Mouse (Mus musculus) hindbrain, embryonic 16.5 days (tissue): ENCODE results near the gene Flnb. TPM values are rescaled to one million over a fixed set of nuclear protein-coding genes. Genes with fewer than 3 reads are reported as not detected.
A peak's percentile ranks its signal among the peaks of the same experiment; 100 is the strongest.

Experiments
- ATAC-seq: fragments of 200-750 bp; cut with Nextera tagmentation; 2 replicates; pipeline ENCODE4 v1.8.0; 2017; ENCODE audit warnings: moderate TSS enrichment, moderate library complexity
- H3K27ac ChIP-seq: fragments of 300-500 bp; sonication (generic); 2 replicates; pipeline ENCODE4 v1.5.1; 2014; ENCODE audit warnings: low read depth, mild to moderate bottlenecking, control low read depth, low read length, moderate library complexity
- H3K27me3 ChIP-seq: fragments of 300-500 bp; sonication (generic); replicated peaks from 2 replicates; pipeline ENCODE4 v1.6.1; 2014; ENCODE audit warnings: low read length; ENCODE audit not compliant: control insufficient read depth, insufficient read depth
- H3K36me3 ChIP-seq: fragments of 300-500 bp; sonication (generic); 2 replicates; pipeline ENCODE4 v1.6.1; 2014; ENCODE audit warnings: mild to moderate bottlenecking, low read length, moderate library complexity, mixed read lengths; ENCODE audit not compliant: control insufficient read depth, insufficient read depth
- H3K4me1 ChIP-seq: fragments of 300-500 bp; sonication (generic); 2 replicates; pipeline ENCODE4 v1.6.1; 2014; ENCODE audit warnings: low read depth, low read length; ENCODE audit not compliant: control insufficient read depth, insufficient read depth
- H3K4me2 ChIP-seq: fragments of 300-500 bp; sonication (generic); 2 replicates; pipeline ENCODE4 v1.6.1; 2014; ENCODE audit warnings: mild to moderate bottlenecking, low read length, control low read depth, moderate library complexity
- H3K4me3 ChIP-seq: fragments of 300-500 bp; sonication (generic); 2 replicates; pipeline ENCODE4 v1.5.1; 2014; ENCODE audit warnings: mild to moderate bottlenecking, low read length, control low read depth, moderate library complexity
- H3K9ac ChIP-seq: fragments of 300-500 bp; sonication (generic); 2 replicates; pipeline ENCODE4 v1.6.1; 2014; ENCODE audit warnings: low read depth, mild to moderate bottlenecking, control low read depth, low read length, moderate library complexity
- H3K9me3 ChIP-seq: fragments of 300-500 bp; sonication (generic); 2 replicates; pipeline ENCODE4 v1.6.1; 2014; ENCODE audit warnings: mild to moderate bottlenecking, low read length, moderate library complexity; ENCODE audit not compliant: control insufficient read depth
- WGBS: fragments of 180-500 bp; shearing (Covaris S2); extraction: QIAGEN DNeasy Blood & Tissue Kit; methylation state at CpG from one replicate; pipeline ENCODE4 v1.1.7; 2014; 5-methylcytosine and 5-hydroxymethylcytosine counted together
- polyA plus RNA-seq: library from polyadenylated mRNA; unstranded; fragments of >200 nt; fragmentation: Nextera tagmentation; extraction: Ambion mirVana; gene quantifications from 2 replicates; pipeline ENCODE4 v1.2.1, GENCODE M21; 2015

Flnb gene
- polyA plus RNA-seq, 1 experiment from 2014 or later = 6.3 TPM

GRCm38 (mm10) chr14:7974643-7975042, 156.9 kb downstream of the Flnb start:
- Histone ChIP-seq H3K4me1 (no peaks in the 10 kb centered on the region), H3K36me3 (no peaks in the 10 kb centered on the region), H3K9me3 (no peaks in the 10 kb centered on the region), H3K4me3 (no peak overlapping the region), H3K27me3 (no peaks in the 10 kb centered on the region), H3K4me2 (no peak overlapping the region), H3K27ac (no peak overlapping the region), H3K9ac (no peak overlapping the region)
- 94% methylated on average over 1 of the region's 1 CpGs for WGBS
- no peak for ATAC-seq

- 81% methylated on average over 6 of the region's 6 CpGs for WGBS
- H3K36me3 ChIP-seq = no peaks in the 10 kb centered on the region
- ATAC-seq = no peak
Measured at GRCm38 (mm10) chr14:7975177-7975576, 157.4 kb downstream of the Flnb start.

GRCm38 (mm10) chr14:7977471-7977870, 159.7 kb downstream of the Flnb start:
- 94% methylated on average over 1 of the region's 1 CpGs for WGBS
- ATAC-seq = no peak

More at GRCm38 (mm10) chr14:7975177-7975576, 157.4 kb downstream of the Flnb start:
- Histone ChIP-seq H3K4me2 (no peak overlapping the region), H3K9ac (no peak overlapping the region), H3K27ac (no peak overlapping the region), H3K4me3 (no peak overlapping the region), H3K9me3 (no peaks in the 10 kb centered on the region), H3K4me1 (no peaks in the 10 kb centered on the region), H3K27me3 (no peaks in the 10 kb centered on the region)

DNA sequence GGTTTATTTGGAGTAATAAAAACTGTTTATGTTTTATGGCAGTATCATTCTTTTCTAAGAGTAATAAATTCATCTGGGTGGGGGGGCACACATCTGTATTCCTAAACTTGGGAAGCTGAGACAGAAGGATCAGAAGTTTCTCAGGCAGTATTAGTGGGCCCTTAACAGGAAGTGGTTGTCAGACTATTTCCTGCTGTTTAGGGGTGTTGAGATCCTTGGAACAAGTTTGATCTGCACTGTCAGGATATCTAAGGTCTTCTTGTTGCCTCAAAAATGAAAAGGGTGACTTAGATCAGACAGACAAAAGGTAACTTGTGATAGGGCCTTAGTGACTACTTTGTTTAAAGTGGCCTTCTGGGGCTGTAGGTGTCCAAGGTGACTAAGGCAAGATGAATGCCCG, 160.4 kb downstream of the Flnb start:
- Histone ChIP-seq H3K4me1 (no peaks in the 10 kb centered on the region), H3K9me3 (no peaks in the 10 kb centered on the region), H3K27me3 (no peaks in the 10 kb centered on the region), H3K27ac (no peak overlapping the region), H3K9ac (no peak overlapping the region), H3K36me3 (no peaks in the 10 kb centered on the region), H3K4me2 (no peak overlapping the region), H3K4me3 (no peak overlapping the region)
- 80% methylated on average over 1 of the region's 1 CpGs for WGBS
- ATAC-seq = no peak

More at GRCm38 (mm10) chr14:7977471-7977870, 159.7 kb downstream of the Flnb start:
- Histone ChIP-seq H3K36me3 (no peaks in the 10 kb centered on the region), H3K27ac (no peak overlapping the region), H3K9ac (no peak overlapping the region), H3K4me3 (no peak overlapping the region), H3K27me3 (no peaks in the 10 kb centered on the region), H3K4me1 (no peaks in the 10 kb centered on the region), H3K9me3 (no peaks in the 10 kb centered on the region), H3K4me2 (no peak overlapping the region)

DNA sequence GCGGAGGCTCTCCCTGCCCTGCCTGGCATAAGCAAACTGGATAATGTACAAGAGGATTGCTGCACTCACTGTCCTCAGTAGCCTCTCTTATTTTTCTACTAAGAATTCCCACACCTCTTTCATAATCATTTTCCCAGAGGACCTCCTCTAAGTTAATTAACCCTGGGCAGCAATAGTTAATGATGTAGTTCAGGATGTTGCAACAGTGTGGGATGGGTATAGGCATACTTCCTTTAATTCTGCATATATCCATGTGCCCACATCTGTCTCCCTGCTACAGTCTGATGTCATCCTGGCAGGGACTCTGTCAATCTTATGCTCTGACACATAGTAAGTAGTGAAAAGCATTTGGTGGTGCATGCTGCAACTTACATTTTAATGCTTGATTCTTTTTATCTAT, 163.5 kb downstream of the Flnb start:
- Histone ChIP-seq H3K9ac (no peak overlapping the region), H3K36me3 (no peaks in the 10 kb centered on the region), H3K4me1 (no peaks in the 10 kb centered on the region), H3K4me2 (no peak overlapping the region), H3K27me3 (no peaks in the 10 kb centered on the region), H3K4me3 (no peak overlapping the region), H3K27ac (no peak overlapping the region), H3K9me3 (no peaks in the 10 kb centered on the region)
- WGBS = 100% methylated on average over 1 of the region's 1 CpGs
- ATAC-seq = no peak

DNA sequence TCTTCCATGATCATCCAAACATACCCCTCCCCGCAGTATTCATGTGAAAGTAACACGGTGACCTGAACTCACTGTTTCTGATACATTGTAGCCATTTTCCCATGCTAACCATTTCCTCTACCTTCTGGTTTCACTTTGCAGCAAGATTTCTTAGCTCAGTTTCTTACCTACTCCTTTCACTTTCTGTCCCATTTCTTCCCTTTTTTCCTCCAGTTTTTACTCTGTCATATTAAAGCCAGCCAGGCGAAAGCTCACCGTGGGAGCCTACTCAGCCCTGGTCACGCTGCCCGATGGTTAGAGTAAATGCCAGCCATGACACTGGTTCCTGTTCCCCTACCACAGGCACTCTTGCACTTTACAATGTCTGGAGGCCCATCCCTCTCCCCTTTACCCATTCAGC, 169.2 kb downstream of the Flnb start:
- Histone ChIP-seq H3K36me3 (no peaks in the 10 kb centered on the region), H3K9ac (no peak overlapping the region), H3K9me3 (no peaks in the 10 kb centered on the region), H3K4me2 (no peak overlapping the region), H3K27me3 (no peaks in the 10 kb centered on the region), H3K4me3 (no peak overlapping the region), H3K27ac (no peak overlapping the region), H3K4me1 (no peaks in the 10 kb centered on the region)
- no peak for ATAC-seq
- WGBS = 96% methylated on average over 6 of the region's 6 CpGs

DNA sequence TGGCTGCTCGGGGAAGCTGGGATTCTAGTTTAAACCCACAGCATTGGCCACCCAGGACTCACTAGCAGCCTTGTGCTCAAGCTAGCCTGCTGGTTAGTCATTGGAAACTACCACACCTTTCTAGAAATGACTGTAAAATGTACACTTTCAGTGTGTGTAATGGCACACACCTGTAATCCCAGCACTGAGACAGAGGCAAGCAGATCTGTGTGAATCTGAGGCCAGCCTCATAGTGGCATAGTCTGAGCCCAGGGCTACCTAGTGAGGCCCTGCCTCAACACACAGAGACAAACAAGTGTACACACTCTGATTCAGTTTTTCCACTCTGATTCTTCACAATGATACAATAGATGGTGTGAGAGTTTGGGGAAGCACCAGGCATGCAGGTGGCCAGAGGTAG, 171.6 kb downstream of the Flnb start:
- Histone ChIP-seq H3K36me3 (no peaks in the 10 kb centered on the region), H3K27me3 (no peaks in the 10 kb centered on the region), H3K27ac (no peak overlapping the region), H3K4me1 (no peaks in the 10 kb centered on the region), H3K4me3 (no peak overlapping the region), H3K4me2 (no peak overlapping the region), H3K9ac (no peak overlapping the region), H3K9me3 (no peaks in the 10 kb centered on the region)
- no peak for ATAC-seq
- WGBS = 50% methylated on average over 1 of the region's 1 CpGs

GRCm38 (mm10) chr14:7989961-7990360, 172.2 kb downstream of the Flnb start:
- Histone ChIP-seq H3K27me3 (no peaks in the 10 kb centered on the region), H3K27ac (no peak overlapping the region), H3K4me2 (no peak overlapping the region), H3K9ac (no peak overlapping the region), H3K36me3 (no peaks in the 10 kb centered on the region), H3K9me3 (no peaks in the 10 kb centered on the region), H3K4me1 (no peaks in the 10 kb centered on the region), H3K4me3 (no peak overlapping the region)
- 83% methylated on average over 3 of the region's 3 CpGs for WGBS
- ATAC-seq = no peak

GRCm38 (mm10) chr14:7991108-7991776, 173.5 kb downstream of the Flnb start:
- no peak overlapping the region for H3K27ac ChIP-seq
- no peak overlapping the region for H3K4me3 ChIP-seq
- no peaks in the 10 kb centered on the region for H3K4me1 ChIP-seq
- H3K9me3 ChIP-seq = no peaks in the 10 kb centered on the region
- H3K27me3 ChIP-seq = no peaks in the 10 kb centered on the region
- peak; percentile 54; the same call in 1 of the 2 replicates for ATAC-seq
- 86% methylated on average over 5 of the region's 5 CpGs for WGBS
- no peak overlapping the region for H3K4me2 ChIP-seq
- no peaks in the 10 kb centered on the region for H3K36me3 ChIP-seq
- H3K9ac ChIP-seq = no peak overlapping the region
